Mouse (Mus musculus) liver, adult 2 months (tissue): ENCODE measurements around the gene Gm20388.

ENCODE experiments used
- CTCF ChIP-seq: fragments of 200-500 bp; IDR thresholded peaks from 2 replicates; pipeline ENCODE4 v1.5.1; 2011; ENCODE audit warnings: low read depth, low read length, control low read depth
- POLR2A ChIP-seq: fragments of 200-500 bp; IDR thresholded peaks from 2 replicates; pipeline ENCODE4 v1.6.1; 2011; ENCODE audit warnings: low read length, control low read depth; ENCODE audit not compliant: insufficient read depth; ENCODE audit errors: extremely low read depth

- no peak for TF ChIP-seq POLR2A
- TF ChIP-seq CTCF: no peak
These were observed 531.8 kb downstream of the Gm20388 start for GRCm38 (mm10) chr8:120442306-120443003.
